Mouse (Mus musculus): Measurements from ENCODE around the gene Obscn. TPM values are rescaled to one million over a fixed set of nuclear protein-coding genes. Genes with fewer than 3 reads are reported as not detected.

Obscn gene
- total and polyA plus RNA-seq, 3 experiments = 0.08 to 0.54 TPM; not detected in 1

DNA sequence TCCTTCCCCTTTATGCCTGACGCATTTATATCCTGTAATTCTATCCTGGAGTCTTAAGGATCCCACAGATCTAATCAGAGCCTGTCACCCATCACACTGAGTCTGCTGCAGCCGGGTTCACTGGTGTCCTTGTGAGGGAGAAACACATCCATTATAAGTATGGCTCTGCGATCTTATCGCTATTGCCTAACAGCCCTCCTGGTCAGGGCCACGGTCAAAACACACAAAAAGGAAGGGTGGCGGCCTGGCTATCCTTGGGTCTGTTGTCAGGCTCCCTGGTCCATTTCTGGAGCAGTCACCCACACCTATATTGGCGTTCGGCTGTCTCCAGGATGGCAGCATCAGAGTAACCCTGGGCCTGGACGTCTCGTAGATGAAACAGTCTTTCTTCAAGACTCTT, 48.6 kb downstream of the Obscn start:
- Histone ChIP-seq H3K4me3 (ENCODE audit: control insufficient read depth in 1 of 2, insufficient read depth in 1 of 2, low read depth in 2 of 2, low read length in 2 of 2) (no peak overlapping the region), H3K4me1 (ENCODE audit: control insufficient read depth in 1 of 2, insufficient read depth in 2 of 2, low read length in 2 of 2) (peaks cover 0 to 7% of the 10 kb centered on the region in 2 experiments; a peak in 2 of 4 replicates), H3K9ac (ENCODE audit: control insufficient read depth, low read depth, low read length, poor library complexity, severe bottlenecking) (no peak overlapping the region), H3K79me2 (ENCODE audit: control insufficient read depth, insufficient read depth, low read length, poor library complexity) (no peaks in the 10 kb centered on the region), H3K27ac (ENCODE audit: control insufficient read depth, low read depth, low read length) (no peak overlapping the region), H3K9me3 (replicated peaks; ENCODE audit: insufficient read depth, low read length) (no peaks in the 10 kb centered on the region), H3K27me3 (ENCODE audit: control insufficient read depth in 1 of 2, insufficient read depth in 2 of 2, low read length in 2 of 2) (peaks cover 0 to 2% of the 10 kb centered on the region in 2 experiments; a peak in 1 of 4 replicates), H3K36me3 (ENCODE audit: control insufficient read depth in 1 of 2, insufficient read depth in 2 of 2, low read length in 2 of 2) (no peaks in the 10 kb centered on the region)
- DNase-seq (ENCODE audit: low read depth, low spot score) = no peak
- no peak for TF ChIP-seq ELF1 (IDR thresholded peaks at IDR 0.05; ENCODE audit: low read depth, low read length)
- TF ChIP-seq KAT2A (conservative IDR thresholded peaks at IDR 0.05; ENCODE audit: low read depth, low read length) = no peak
- TF ChIP-seq BHLHE40 (IDR thresholded peaks at IDR 0.05; ENCODE audit: borderline replicate concordance, low read depth, low read length) = no peak
- no peak for TF ChIP-seq MYB (IDR thresholded peaks at IDR 0.05; ENCODE audit: low read depth, low read length)
- no peak for TF ChIP-seq HCFC1 (IDR thresholded peaks at IDR 0.05; ENCODE audit: low read depth, low read length)
- no peak for TF ChIP-seq NELFE (IDR thresholded peaks at IDR 0.05; ENCODE audit: low read depth, low read length)
- TF ChIP-seq MEF2A (IDR thresholded peaks at IDR 0.05; ENCODE audit: extremely low read depth, insufficient replicate concordance, low read depth, low read length, poor library complexity, severe bottlenecking) = no peak
- no peak for TF ChIP-seq E2F4 (IDR thresholded peaks at IDR 0.05; ENCODE audit: borderline replicate concordance, low read depth, low read length)
- no peak for TF ChIP-seq MAFK (IDR thresholded peaks at IDR 0.05; ENCODE audit: borderline replicate concordance, low read depth, low read length)
- TF ChIP-seq MAX (IDR thresholded peaks at IDR 0.05; ENCODE audit: low read length) = no peak
- TF ChIP-seq CTCF (IDR thresholded peaks at IDR 0.05 in 2 of 3, conservative IDR thresholded peaks at IDR 0.05 in 1 of 3; ENCODE audit: control insufficient read depth in 1 of 3, insufficient read depth in 1 of 3, low read depth in 2 of 3, low read length in 3 of 3, poor library complexity in 1 of 3, severe bottlenecking in 1 of 3) = no peak
- no peak for TF ChIP-seq SMC3 (IDR thresholded peaks at IDR 0.05; ENCODE audit: low read depth, low read length)
- no peak for TF ChIP-seq RAD21 (IDR thresholded peaks at IDR 0.05; ENCODE audit: low read depth, low read length)
- TF ChIP-seq ZMIZ1 (IDR thresholded peaks at IDR 0.05; ENCODE audit: low read depth, low read length) = no peak
- no peak for TF ChIP-seq TCF12 (IDR thresholded peaks at IDR 0.05; ENCODE audit: low read depth, low read length)
- no peak for TF ChIP-seq UBTF (IDR thresholded peaks at IDR 0.05; ENCODE audit: borderline replicate concordance, insufficient read depth, low read depth, low read length)
- no peak for TF ChIP-seq ZC3H11A (IDR thresholded peaks at IDR 0.05; ENCODE audit: low read depth, low read length)
- no peak for TF ChIP-seq EP300 (IDR thresholded peaks at IDR 0.05; ENCODE audit: low read depth in 1 of 2, low read length in 2 of 2)
- TF ChIP-seq POLR2A (IDR thresholded peaks at IDR 0.05; ENCODE audit: control insufficient read depth in 1 of 2, insufficient read depth in 1 of 2, low read depth in 1 of 2, low read length in 2 of 2, poor library complexity in 1 of 2) = no peak
- TF ChIP-seq USF2 (IDR thresholded peaks at IDR 0.05; ENCODE audit: borderline replicate concordance in 1 of 2, insufficient read depth in 1 of 2, low read depth in 1 of 2, low read length in 2 of 2) = no peak

GRCm38 (mm10) chr11:59085200-59085599, 51.0 kb downstream of the Obscn start:
- DNase-seq (ENCODE audit: low read depth, low spot score) = no peak
- Histone ChIP-seq H3K27me3 (ENCODE audit: control insufficient read depth in 1 of 2, insufficient read depth in 2 of 2, low read length in 2 of 2) (0 out of 4 replicates have a peak, but pooled peaks cover 0 to 1% of the 10 kb centered on the region in 2 experiments), H3K27ac (ENCODE audit: control insufficient read depth, low read depth, low read length) (no peak overlapping the region), H3K9me3 (replicated peaks; ENCODE audit: insufficient read depth, low read length) (no peaks in the 10 kb centered on the region), H3K9ac (ENCODE audit: control insufficient read depth, low read depth, low read length, poor library complexity, severe bottlenecking) (no peak overlapping the region), H3K4me3 (ENCODE audit: control insufficient read depth in 1 of 2, insufficient read depth in 1 of 2, low read depth in 2 of 2, low read length in 2 of 2) (no peak overlapping the region), H3K79me2 (ENCODE audit: control insufficient read depth, insufficient read depth, low read length, poor library complexity) (no peaks in the 10 kb centered on the region), H3K36me3 (ENCODE audit: control insufficient read depth in 1 of 2, insufficient read depth in 2 of 2, low read length in 2 of 2) (no peaks in the 10 kb centered on the region), H3K4me1 (ENCODE audit: control insufficient read depth in 1 of 2, insufficient read depth in 2 of 2, low read length in 2 of 2) (peaks cover 0 to 7% of the 10 kb centered on the region in 2 experiments; a peak in 2 of 4 replicates)
- TF ChIP-seq MAZ (IDR thresholded peaks at IDR 0.05; ENCODE audit: low read depth, low read length) (no peak), CHD1 (IDR thresholded peaks at IDR 0.05; ENCODE audit: low read depth, low read length) (no peak), HCFC1 (IDR thresholded peaks at IDR 0.05; ENCODE audit: low read depth, low read length) (no peak), BHLHE40 (IDR thresholded peaks at IDR 0.05; ENCODE audit: borderline replicate concordance, low read depth, low read length) (no peak), RCOR1 (IDR thresholded peaks at IDR 0.05; ENCODE audit: low read depth, low read length) (no peak), MAX (IDR thresholded peaks at IDR 0.05; ENCODE audit: low read length) (no peak)

Data from MEL (cell line).